Mouse (Mus musculus) mouse embryonic stem cell (cell line): ENCODE measurements around the gene Llph.

Experiments
- in situ Hi-C, 2 experiments: fragments of 300-500 bp; cut with MboI; formaldehyde crosslinking; loops; 1 replicate in 1 of 2; 3 replicates in 1 of 2; pipeline ENCODE4 v1.14.3; 2019 to 2020; ENCODE audit warnings: low sequenced_read_pairs in 2 of 2, low pct_unique_long_range_greater_than_20kb in 1 of 2, mixed read lengths in 1 of 2; ENCODE audit not compliant: unreplicated experiment in 1 of 2

The Llph gene

DNA sequence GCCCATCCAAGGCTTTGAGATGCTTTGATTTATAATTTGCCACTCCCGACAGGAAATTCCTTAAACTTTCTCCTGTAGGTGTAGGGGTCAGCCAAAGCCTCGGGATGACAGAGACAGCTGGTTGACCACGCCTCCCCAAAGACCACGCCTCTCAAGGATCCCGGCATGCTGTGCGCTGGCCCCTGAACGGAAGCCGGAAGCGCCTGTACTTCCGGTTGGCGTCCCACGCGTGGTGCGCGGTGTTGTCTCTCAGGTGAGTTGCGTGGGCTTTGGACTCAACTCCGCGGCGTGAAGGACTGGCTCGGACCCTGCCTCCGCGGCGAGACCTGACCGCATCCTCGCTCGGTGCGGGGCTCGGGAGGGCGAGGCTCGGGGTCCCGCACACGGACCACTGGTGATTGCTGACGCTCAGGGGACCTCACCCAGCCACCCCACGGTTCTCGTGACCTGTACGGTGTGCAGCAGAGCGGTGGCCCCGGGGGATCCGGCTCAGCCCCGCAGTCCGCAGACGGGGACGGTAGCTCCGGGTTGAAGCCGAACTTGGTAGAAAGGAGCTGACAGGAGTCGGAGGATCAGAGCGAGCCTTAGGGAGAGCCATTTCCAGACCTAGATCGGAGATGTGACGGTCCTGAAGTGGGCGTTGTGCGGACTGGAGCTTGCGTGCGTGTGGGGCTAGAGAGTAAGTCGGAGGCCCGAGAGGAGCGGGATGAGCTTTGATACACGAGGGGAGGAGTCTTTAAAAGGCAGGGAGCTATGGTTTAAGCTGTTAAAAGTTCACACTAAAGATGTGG is at the start of gene Llph:
Llph (plus strand) TSS at position 200 of the 791 bp plus-strand sequence.
- in situ Hi-C loops, result loop anchor here (25.0 kb wide), 1 partner anchor 635 kb away; no protein-coding TSS in a partner anchor

DNA sequence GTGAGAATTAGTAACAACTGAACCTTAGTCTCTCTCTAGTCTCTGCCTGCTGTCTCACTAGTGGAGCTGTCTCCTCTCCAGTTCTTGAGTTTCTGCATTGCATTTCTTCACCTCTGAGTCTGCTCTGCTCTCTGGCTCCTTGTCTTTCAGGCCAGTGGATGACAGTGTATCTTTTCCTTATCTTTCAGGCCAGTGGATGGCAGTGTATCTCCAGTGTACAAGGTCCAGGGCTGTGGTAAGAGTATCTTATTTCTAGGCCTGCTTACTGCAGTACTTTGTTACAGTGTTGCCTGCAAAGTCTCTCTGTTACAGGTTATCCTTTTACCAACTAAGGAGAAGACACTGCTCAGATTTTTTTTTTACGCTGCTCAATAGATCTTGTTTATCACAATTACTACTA is 44.0 kb upstream of the Llph start:
- in situ Hi-C loops, result no loop called here

DNA sequence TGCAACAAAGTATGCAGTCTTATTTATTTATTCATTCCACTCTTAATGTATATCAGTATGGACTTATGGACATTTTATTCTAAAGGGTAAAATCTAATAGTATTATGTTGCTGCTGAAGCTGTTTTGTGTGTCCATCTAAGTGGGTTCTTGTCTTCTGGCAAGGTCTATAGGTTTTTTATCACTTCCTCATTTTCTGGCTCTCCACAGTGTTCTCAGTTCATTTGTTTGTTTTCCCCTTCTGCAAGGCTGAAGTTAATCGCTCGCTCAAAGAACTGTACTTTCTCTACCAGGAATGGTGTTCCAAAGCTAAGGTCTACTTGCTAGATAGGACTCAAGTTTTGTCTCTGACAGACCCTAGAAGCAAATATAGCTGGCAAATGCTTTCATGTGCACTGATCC is 43.5 kb upstream of the Llph start:
- in situ Hi-C loops, result no loop called here

DNA sequence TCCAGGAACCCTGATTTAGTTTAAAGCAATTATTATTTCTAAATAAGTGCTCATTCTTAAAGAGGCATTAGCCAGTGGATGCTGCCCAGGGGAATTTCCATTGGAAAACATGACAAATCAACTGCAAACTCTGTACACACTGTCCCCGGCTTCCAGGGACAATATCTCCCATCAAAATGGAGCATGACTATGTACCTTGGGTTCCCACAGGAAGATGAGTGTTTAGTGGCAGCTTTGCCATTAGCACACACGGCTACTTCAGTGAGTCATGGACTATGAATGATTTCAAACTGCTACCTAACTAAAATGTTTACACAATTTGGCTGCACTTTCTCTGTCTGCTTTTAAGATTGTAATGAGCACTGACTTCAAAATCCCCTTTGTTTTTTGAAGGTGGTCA is 38.4 kb upstream of the Llph start:
- in situ Hi-C loops, result no loop called here

DNA sequence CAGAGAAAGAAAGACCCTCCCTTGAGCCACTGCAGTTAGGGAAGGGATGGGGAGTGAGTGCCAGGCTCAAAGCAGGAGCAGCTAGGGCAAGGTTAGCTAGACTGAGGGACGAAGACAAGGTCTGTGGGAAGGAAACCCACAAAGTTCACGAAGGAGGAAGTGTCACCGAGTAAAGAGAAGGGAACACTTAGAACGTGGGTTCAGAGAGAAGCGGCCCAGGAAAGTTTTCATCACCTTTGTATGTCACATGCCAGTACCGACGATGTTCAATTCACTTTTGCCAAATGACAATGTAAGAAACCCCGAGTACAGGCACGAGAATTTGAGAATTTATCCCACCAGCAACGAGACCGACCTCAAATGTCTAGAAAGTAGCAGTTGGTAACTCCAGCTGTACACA is 37.6 kb upstream of the Llph start:
- in situ Hi-C loops, result no loop called here

DNA sequence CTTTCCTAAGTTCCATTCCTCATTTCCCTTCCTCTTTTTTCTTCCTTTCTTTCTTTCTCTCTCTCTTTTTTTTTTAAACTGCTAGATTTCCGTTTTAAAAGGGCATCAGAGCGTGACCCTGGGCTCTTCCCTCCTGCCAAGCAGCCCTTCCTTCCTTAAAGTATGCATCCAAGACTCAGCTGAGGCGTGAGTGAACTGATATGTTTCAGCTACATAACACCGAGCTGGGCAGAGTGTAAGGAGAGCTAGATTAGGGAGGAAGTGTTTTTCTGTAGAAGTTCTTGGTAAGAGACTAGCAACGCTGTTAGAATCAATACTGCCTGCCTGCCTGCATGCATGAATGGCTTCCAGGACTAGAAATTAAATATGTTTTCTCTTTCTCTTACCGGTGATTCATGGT is 37.1 kb upstream of the Llph start:
- in situ Hi-C loops, result no loop called here

DNA sequence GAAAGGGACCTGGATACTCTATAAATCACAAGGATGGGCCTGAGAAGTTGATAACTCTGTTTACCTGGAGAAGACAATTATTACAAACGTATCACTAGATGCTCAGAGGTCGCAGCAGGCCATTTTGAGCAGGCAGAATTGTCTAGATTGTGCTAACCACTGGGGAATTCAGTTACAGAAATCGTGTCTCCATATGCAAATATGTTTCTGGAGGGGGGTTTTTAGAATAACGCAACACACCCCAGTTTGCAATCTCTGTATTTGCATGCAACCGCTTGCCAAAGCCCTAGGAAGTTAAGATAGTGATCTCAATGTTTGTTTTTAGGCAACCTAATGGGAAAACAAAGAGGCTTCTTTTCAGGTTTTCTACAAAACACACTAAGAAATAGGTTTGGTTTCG is 35.7 kb upstream of the Llph start:
- in situ Hi-C loops, result no loop called here

DNA sequence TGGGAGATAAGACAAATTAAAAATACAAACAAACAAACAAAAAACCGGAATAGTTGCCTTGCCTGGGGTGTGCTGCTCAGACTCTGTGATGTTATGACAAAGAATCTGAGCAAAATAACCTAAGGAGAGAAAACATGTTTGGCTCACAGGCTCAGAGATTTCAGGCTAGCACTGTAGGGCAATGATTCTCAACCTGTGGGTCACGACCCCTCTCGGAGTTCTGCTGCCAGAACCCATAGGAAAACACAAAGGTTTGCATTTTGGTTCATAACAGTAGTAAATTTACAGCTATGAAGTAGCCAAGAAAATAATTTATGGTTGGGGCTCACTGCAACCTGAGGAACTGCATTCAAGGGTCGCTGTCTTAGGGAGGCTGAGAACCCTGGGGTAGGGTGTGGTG is 34.6 kb upstream of the Llph start:
- in situ Hi-C loops, result no loop called here

DNA sequence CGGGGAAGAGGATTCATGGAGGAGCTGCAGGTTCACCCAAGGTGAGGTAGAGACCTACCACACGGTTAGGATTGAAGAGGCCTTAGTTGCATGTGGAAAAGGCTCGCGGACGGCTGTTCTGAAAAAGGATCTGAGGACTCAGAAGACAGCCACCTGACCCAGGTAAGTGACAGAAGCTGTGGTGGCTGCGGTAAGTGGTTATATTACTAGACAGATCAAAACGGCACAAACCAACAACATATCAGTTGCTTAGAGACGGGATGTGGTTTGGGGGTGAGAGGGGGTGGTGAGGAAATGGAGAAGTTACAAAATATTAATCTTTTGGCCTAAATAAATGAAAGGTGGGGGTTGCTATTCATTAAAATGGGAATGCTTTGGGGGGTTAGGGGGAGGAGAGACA is 33.6 kb upstream of the Llph start:
- in situ Hi-C loops, result no loop called here

DNA sequence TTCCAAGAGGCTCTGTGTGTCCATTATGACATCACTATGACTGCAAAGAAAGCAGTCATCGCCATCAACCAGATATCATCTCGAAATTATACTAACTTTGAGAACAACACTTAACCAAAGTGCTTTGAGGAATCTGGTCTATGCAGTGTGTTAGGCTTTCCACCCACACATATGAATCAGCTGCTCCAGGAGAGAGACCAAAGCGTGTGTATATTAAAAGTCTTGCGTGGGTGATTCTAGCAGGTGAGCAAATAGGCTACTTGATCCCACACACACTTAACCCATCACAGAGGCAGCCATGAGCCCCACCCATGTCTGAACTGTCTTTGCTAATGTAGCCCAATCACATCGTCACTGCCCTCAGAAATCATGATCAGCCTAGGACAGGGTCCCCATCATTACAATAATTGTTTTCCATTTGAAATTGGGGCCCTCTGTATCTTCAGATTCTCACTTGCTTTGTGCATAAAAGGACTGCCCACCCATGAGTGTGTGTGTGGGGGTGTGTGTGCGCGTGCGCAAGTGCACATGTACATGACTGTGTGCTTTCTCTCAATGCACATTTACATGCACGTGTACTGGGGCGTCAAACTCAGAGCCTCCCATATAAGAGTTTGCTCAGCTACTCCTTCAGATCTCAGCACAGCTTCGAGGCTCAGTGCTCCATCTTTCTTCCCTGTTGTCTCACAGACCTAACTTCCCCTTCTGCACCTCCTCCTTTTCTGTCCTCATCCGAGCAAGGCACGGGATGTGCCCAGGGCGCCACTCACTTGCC is 29.6 kb upstream of the Llph start:
- in situ Hi-C loops, result no loop called here

DNA sequence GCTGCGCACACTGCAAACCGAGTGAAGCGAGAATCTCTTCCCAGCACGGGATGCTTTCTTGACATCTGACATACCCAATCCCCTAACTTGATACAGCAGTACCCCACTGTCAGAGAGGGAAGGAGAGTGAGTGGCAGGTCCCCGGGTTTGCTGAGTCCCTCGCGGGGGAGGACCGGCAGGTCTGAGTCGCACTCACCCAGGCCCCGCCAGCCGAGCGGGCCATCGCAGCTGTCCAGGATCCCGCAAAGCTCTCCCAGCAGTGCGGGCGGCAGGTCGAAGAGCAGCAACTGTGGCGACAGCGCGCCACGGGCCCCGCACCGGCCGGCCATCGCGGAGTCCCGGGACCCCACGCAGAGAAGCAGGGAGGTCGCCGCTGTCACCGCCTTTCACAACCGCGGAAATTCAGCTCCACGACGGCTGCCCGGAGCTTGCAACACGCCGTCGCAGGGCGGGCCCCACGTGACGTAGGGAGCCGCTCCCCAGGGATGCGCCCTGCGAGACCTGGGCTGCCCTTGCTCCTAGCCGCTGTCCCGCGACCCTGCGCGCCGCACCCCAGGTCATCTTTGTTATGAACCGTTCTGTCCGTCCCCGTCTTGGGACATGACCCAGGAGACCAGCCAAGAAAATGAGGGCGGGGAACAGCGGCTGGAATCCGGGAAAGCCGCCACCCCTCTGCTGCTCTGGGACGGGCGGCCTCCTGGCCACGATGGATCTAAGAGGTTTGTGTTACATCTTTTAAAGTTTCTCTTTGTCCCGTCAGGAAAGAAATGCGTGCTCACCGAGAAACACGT is 25.5 kb upstream of the Llph start, which contains the start of gene Tmbim4:
Tmbim4 (plus strand) TSS at position 460 of the 791 bp plus-strand sequence.
- in situ Hi-C loops, result no loop called here

DNA sequence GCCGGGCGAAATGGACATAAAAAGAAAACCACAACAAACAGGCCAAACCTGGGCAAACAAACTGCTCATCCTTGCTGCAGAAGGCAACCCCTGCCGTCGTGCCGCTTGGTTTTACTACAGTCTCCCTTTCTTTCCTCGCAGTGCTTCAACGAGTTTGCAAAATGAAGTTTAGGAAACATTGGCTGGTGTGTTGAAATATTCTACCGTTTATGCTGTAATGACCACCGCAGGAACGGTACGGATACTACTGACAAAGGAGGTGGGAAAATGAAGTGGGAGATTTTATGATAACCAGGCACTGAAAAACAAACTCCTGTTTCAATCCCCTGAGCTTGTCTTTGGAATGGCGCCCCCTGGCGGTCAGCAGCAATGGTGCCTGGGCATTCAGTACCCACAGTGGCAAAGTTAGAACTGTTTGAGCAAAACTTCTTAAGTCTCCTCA is 24.9 kb upstream of the Llph start, which contains the start of gene Irak3:
Irak3 (minus strand) TSS at position 170 of the 442 bp plus-strand sequence.
- in situ Hi-C loops, result no loop called here

DNA sequence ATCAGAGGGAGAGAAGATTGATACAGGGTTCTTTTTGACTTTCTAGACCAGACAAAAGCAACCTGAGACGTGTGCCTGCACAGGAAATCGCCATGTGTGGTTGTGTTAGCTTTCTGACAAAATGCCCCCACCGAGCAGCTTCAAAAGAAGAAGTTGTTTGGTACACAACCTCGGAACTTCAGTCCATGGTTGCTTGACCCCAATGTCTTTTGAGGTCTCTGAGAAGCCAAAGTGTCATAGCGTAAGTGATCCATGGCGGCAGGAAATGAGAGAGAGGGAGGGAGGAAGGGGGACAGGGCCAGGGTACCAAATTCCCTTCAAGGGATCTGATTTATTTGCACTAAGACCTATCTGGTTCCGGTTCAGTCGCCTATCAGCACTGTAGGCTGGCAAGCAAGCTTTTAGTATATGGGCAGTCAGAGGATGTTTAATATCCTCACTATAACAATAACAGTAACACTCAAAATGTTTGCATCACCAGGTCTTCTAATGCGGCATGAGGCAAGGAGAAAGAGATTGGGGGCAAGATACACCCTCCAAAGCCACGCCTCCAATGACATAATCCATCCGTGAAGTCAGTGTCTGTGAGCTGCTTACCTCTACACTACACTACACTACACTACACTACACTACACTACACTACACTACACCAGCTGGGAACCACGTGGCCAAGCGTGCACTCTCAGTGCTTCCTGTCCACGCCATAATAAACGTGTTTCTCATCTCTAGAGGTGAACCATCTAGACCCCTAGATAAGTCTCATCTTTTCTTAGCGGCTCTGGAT is 24.2 kb upstream of the Llph start:
- in situ Hi-C loops, result no loop called here

DNA sequence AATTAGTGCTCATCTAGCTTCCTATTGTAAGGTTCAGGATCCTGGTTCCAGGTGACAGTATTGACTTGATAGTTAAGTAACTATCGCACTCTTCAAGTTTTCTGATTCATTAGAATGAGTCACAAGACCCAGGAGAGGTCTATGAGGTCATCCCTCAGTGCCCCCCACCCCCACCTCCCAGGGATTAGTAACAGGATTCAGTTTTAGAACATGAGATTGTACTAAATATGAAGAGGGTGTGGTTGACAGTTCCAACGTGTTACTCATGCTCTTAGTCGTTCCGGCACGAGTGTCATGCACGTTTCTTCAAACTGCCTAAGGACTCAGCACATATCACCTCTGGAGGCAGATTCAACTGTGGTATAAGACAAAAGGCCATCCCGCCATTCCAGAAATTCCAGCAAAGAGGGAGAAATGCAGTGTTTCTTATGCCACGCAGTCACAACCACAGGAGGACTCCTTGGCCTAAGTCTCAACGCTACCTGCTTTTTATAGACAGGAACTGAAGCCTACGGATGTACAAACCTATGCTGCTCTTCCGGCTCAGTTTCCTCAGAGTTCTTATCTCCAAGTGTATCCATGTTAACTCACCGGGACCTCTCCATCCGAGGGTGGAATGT is 22.2 kb upstream of the Llph start:
- in situ Hi-C loops, result no loop called here

DNA sequence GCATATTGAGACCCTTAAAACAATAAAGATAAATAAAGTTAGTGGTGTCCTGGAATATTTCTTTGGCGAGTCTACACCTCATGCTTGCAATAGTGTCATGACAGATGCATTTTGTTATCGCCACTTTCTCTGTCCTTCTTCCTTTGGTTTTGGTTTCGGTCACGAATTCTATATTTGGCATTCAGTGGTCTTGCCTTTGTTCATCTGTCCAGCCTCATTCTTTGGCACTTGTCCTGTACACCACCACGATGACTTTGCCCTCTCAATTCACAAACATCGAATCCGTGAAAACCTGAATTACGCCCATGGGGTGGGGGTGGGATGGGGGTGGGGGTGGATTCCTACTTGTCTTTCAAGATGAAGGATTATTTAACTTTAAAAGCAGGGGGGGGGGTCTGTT is 18.9 kb upstream of the Llph start:
- in situ Hi-C loops, result no loop called here

DNA sequence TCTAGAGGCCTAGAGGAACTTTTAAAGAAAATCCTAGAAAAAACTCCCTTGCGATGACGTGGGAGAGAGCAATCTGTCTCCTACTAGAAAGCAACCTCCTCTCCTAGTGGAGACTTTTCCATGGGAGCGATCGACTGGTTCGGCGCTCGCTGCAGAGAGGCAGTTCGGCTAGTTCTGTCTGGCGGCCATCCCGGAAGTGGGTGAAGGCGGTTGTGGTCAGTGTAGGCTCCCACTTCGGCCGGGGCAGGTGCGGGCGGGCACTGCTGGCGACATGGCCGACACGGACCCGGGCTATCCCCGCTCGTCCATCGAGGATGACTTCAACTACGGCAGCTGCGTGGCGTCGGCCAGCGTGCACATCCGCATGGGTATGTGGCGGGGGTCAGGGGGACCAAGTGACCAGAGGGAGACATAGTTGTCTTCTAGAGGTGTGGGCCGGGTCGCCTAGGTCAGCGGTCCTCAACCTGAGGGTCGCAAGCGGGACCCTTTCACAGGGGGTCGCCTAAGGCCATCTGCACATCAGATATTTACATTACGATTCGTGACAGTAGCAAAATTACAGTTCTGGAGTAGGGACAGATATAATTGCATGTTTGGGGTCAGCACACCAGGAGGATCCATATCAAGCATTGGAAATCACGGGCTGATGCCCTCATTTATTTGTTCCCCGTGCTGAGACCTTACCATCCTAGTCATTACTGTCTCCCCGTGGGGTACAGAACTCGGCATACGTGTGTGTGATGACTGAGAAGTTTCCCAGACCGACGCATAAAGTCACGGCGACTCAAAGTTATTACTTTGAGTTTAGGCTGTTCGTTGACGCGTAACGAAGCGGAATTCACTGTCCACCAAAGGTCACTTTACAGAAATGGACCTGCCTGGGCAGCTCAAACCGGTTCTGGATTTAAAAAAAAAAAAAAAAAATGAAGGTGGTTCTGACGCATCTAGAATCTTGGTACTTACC is 18.0 kb upstream of the Llph start:
- in situ Hi-C loops, result no loop called here

DNA sequence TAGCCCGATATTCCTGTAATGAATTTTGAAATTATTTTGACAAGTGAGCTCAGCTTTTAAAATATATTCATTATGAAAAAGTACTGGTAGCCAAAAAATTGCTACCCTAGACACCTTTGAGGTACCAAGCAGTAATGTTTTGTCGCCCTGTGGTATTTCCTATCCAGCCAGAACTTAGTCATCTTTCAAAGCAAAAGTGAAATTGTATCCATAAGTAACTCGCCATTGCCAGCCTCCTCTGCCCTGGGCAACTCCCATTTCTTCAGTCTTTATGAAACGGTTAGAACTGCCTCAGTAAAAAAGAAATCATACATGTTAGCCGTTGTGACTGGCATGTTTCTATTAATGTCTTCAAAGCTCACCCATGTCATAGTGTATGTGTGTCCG is 17.3 kb upstream of the Llph start:
- in situ Hi-C loops, result no loop called here
